Mouse (Mus musculus): ENCODE data around the gene Mesp1.

GRCm38 (mm10) chr7:79782516-79782855, 11.1 kb downstream of the Mesp1 start:
- TF ChIP-seq CTCF (IDR thresholded peaks at IDR 0.05; ENCODE audit: low read depth): no peak
- TF ChIP-seq EP300 (IDR thresholded peaks at IDR 0.05; ENCODE audit: low read depth): no peak
